In the genomic region with DNA sequence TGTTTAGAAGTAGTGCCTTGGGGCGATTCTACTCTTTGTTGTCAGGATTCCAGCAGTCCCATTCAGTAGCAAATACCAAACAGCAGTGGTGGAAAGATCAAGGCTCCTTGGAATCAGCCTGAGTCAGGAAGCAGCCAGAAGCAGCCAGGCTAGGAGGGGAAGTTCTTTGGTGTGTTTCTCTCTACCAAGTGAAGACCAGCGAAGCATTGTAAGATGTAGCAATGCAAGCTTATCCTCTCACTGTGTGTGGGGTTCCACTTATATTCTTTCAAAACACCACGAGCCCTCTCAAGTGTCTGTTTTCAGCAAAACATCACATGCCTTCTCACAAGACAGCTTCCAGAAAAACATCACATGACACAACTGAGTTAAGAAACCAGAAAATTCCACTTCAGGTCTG, we compare ENCODE assay signal across 22 mouse cellular contexts. TPM values are rescaled to one million over a fixed set of nuclear protein-coding genes. Genes with fewer than 3 reads are reported as not detected.
"Had no signal": no experiment of that assay in that cellular context is flagged by ENCODE, and none has a peak within 500 bp of the region (broad histone marks: within the 10 kb centered on the region; RNA-seq: fewer than 3 reads in every experiment).

No protein-coding gene starts in this region.

- H3K27ac ChIP-seq: limb, embryonic 12.5 days; limb, embryonic 15.5 days; liver, embryonic 12.5 days; liver, embryonic 15.5 days; midbrain, embryonic 12.5 days; midbrain, embryonic 15.5 days; neural tube, embryonic 12.5 days; neural tube, embryonic 15.5 days; stomach, embryonic 15.5 days had no signal

- H3K4me3 ChIP-seq: limb, embryonic 12.5 days; limb, embryonic 15.5 days; liver, embryonic 12.5 days; liver, embryonic 15.5 days; midbrain, embryonic 12.5 days; midbrain, embryonic 15.5 days; neural tube, embryonic 12.5 days; neural tube, embryonic 15.5 days; stomach, embryonic 15.5 days had no signal

- H3K27me3 ChIP-seq: limb, embryonic 12.5 days; limb, embryonic 15.5 days; liver, embryonic 12.5 days; liver, embryonic 15.5 days; midbrain, embryonic 12.5 days; midbrain, embryonic 15.5 days; neural tube, embryonic 12.5 days; neural tube, embryonic 15.5 days; stomach, embryonic 15.5 days had no signal

- H3K4me2 ChIP-seq: limb, embryonic 12.5 days; limb, embryonic 15.5 days; liver, embryonic 12.5 days; liver, embryonic 15.5 days; midbrain, embryonic 12.5 days; midbrain, embryonic 15.5 days; neural tube, embryonic 12.5 days; neural tube, embryonic 15.5 days; stomach, embryonic 15.5 days had no signal

- H3K9ac ChIP-seq: limb, embryonic 12.5 days; limb, embryonic 15.5 days; liver, embryonic 12.5 days; liver, embryonic 15.5 days; midbrain, embryonic 12.5 days; midbrain, embryonic 15.5 days; neural tube, embryonic 12.5 days; neural tube, embryonic 15.5 days; stomach, embryonic 15.5 days had no signal

- DNase-seq: kidney, adult 9 months; kidney, postnatal 14 days; kidney, postnatal 4 days; lung, adult 18-20 months; lung, postnatal 14 days; lung, postnatal 4 days; right cerebral cortex, adult 18-20 months; right cerebral cortex, postnatal 25 days; spleen, adult 18-20 months; thymus, postnatal 25 days had no signal

- H3K9me3 ChIP-seq: limb, embryonic 15.5 days; liver, embryonic 12.5 days; liver, embryonic 15.5 days; midbrain, embryonic 15.5 days; neural tube, embryonic 15.5 days; stomach, embryonic 15.5 days had no signal

- H3K36me3 ChIP-seq: limb, embryonic 12.5 days; limb, embryonic 15.5 days; liver, embryonic 12.5 days; liver, embryonic 15.5 days; midbrain, embryonic 12.5 days; midbrain, embryonic 15.5 days; neural tube, embryonic 12.5 days; neural tube, embryonic 15.5 days; stomach, embryonic 15.5 days had no signal

- ATAC-seq: liver, embryonic 12.5 days; midbrain, embryonic 15.5 days had no signal

- H3K4me1 ChIP-seq: limb, embryonic 12.5 days; limb, embryonic 15.5 days; liver, embryonic 12.5 days; liver, embryonic 15.5 days; midbrain, embryonic 12.5 days; midbrain, embryonic 15.5 days; neural tube, embryonic 12.5 days; neural tube, embryonic 15.5 days; stomach, embryonic 15.5 days had no signal

RNA-seq across cellular contexts. Expression of a gene that starts 8.4 kb away (rescaled TPM):
- polyA plus RNA-seq: kidney, embryonic 16.5 days; limb, embryonic 12.5 days; limb, embryonic 15.5 days; liver, embryonic 12.5 days; liver, embryonic 15.5 days; lung, embryonic 16.5 days; midbrain, embryonic 12.5 days; midbrain, embryonic 15.5 days; neural tube, embryonic 12.5 days; neural tube, embryonic 15.5 days; thymus, postnatal 0 days had no signal
